Mouse (Mus musculus): Measurements from ENCODE around the gene Piezo1. TPM values are rescaled to one million over a fixed set of nuclear protein-coding genes. Genes with fewer than 3 reads are reported as not detected.

Piezo1 gene
- total and polyA plus RNA-seq, 3 experiments = 24.9 to 95.3 (median 79.4) TPM

GRCm38 (mm10) chr8:122523652-122524360, 27.3 kb downstream of the Piezo1 start:
- ATAC-seq (ENCODE audit: extremely low read depth, insufficient number of reproducible peaks, low FRiP score, poor library complexity, severe bottlenecking) (no peak), DNase-seq (ENCODE audit: low spot score) (no peak)
- Histone ChIP-seq H3K4me3 (ENCODE audit: low read depth, low read length) (peak overlapping the region; percentile 0; the same call in 1 of the 2 replicates), H3K27me3 (ENCODE audit: insufficient read depth, low read length) (no peaks in the 10 kb centered on the region), H3K36me3 (replicated peaks) (peaks cover 88% of the 10 kb centered on the region), H3K9me3 (replicated peaks) (peaks cover 3% of the 10 kb centered on the region; the same call in 1 of the 2 replicates), H3K4me1 (ENCODE audit: insufficient read depth, low read depth, low read length) (peaks cover 86% of the 10 kb centered on the region)
- TF ChIP-seq TAL1 (conservative IDR thresholded peaks at IDR 0.05; ENCODE audit: low read depth, low read length) (no peak), GATA2 (IDR thresholded peaks at IDR 0.05; ENCODE audit: borderline replicate concordance, low read depth, low read length) (no peak), POLR2AphosphoS5 (IDR thresholded peaks at IDR 0.05; ENCODE audit: insufficient replicate concordance, low read depth, low read length) (no peak), CTCF (IDR thresholded peaks at IDR 0.05; ENCODE audit: low read depth, low read length) (no peak), GATA1 (IDR thresholded peaks at IDR 0.05; ENCODE audit: borderline replicate concordance, low read length) (no peak)

GRCm38 (mm10) chr8:122522796-122523651, 28.1 kb downstream of the Piezo1 start:
- no peak for ATAC-seq (ENCODE audit: extremely low read depth, insufficient number of reproducible peaks, low FRiP score, poor library complexity, severe bottlenecking)
- Histone ChIP-seq H3K4me3 (ENCODE audit: low read depth, low read length) (no peak overlapping the region; the same call in 1 of the 2 replicates), H3K36me3 (replicated peaks) (peaks cover 90% of the 10 kb centered on the region), H3K9me3 (replicated peaks) (no peaks in the 10 kb centered on the region), H3K27me3 (ENCODE audit: insufficient read depth, low read length) (no peaks in the 10 kb centered on the region), H3K4me1 (ENCODE audit: insufficient read depth, low read depth, low read length) (peaks cover 91% of the 10 kb centered on the region)
- TF ChIP-seq TAL1 (conservative IDR thresholded peaks at IDR 0.05; ENCODE audit: low read depth, low read length) (no peak), GATA2 (IDR thresholded peaks at IDR 0.05; ENCODE audit: borderline replicate concordance, low read depth, low read length) (no peak), CTCF (IDR thresholded peaks at IDR 0.05; ENCODE audit: low read depth, low read length) (no peak), GATA1 (IDR thresholded peaks at IDR 0.05; ENCODE audit: borderline replicate concordance, low read length) (no peak), POLR2AphosphoS5 (IDR thresholded peaks at IDR 0.05; ENCODE audit: insufficient replicate concordance, low read depth, low read length) (no peak)
- DNase-seq (ENCODE audit: low spot score) = no peak

- H3K4me1 ChIP-seq (ENCODE audit: insufficient read depth, low read depth, low read length) = peaks cover 87% of the 10 kb centered on the region
These were observed 30.5 kb downstream of the Piezo1 start for GRCm38 (mm10) chr8:122520611-122521010.

GRCm38 (mm10) chr8:122517541-122518190, 33.5 kb downstream of the Piezo1 start:
- no peaks in the 10 kb centered on the region for H3K27me3 ChIP-seq (ENCODE audit: insufficient read depth, low read length)
- ATAC-seq (ENCODE audit: extremely low read depth, insufficient number of reproducible peaks, low FRiP score, poor library complexity, severe bottlenecking) = no peak
- TF ChIP-seq GATA2 (IDR thresholded peaks at IDR 0.05; ENCODE audit: borderline replicate concordance, low read depth, low read length) = no peak
- TF ChIP-seq POLR2AphosphoS5 (IDR thresholded peaks at IDR 0.05; ENCODE audit: insufficient replicate concordance, low read depth, low read length) = no peak
- no peak for TF ChIP-seq CTCF (IDR thresholded peaks at IDR 0.05; ENCODE audit: low read depth, low read length)
- no peak for TF ChIP-seq TAL1 (conservative IDR thresholded peaks at IDR 0.05; ENCODE audit: low read depth, low read length)
- no peak for TF ChIP-seq GATA1 (IDR thresholded peaks at IDR 0.05; ENCODE audit: borderline replicate concordance, low read length)
- no peaks in the 10 kb centered on the region for H3K9me3 ChIP-seq (replicated peaks)
- no peak overlapping the region for H3K4me3 ChIP-seq (ENCODE audit: low read depth, low read length)
- peaks cover 89% of the 10 kb centered on the region for H3K36me3 ChIP-seq (replicated peaks)
- DNase-seq (ENCODE audit: low spot score) = no peak
- peaks cover 84% of the 10 kb centered on the region for H3K4me1 ChIP-seq (ENCODE audit: insufficient read depth, low read depth, low read length)

More at GRCm38 (mm10) chr8:122520611-122521010, 30.5 kb downstream of the Piezo1 start:
- ATAC-seq (ENCODE audit: extremely low read depth, insufficient number of reproducible peaks, low FRiP score, poor library complexity, severe bottlenecking) (no peak), DNase-seq (ENCODE audit: low spot score) (no peak)
- TF ChIP-seq GATA1 (IDR thresholded peaks at IDR 0.05; ENCODE audit: borderline replicate concordance, low read length) = no peak
- Histone ChIP-seq H3K36me3 (replicated peaks) (peaks cover 89% of the 10 kb centered on the region), H3K27me3 (ENCODE audit: insufficient read depth, low read length) (no peaks in the 10 kb centered on the region), H3K4me3 (ENCODE audit: low read depth, low read length) (no peak overlapping the region; the same call in 1 of the 2 replicates), H3K9me3 (replicated peaks) (no peaks in the 10 kb centered on the region)

GRCm38 (mm10) chr8:122515699-122516098, 35.4 kb downstream of the Piezo1 start:
- Histone ChIP-seq H3K27me3 (ENCODE audit: insufficient read depth, low read length) (no peaks in the 10 kb centered on the region), H3K4me3 (ENCODE audit: low read depth, low read length) (no peak overlapping the region), H3K9me3 (replicated peaks) (no peaks in the 10 kb centered on the region), H3K4me1 (ENCODE audit: insufficient read depth, low read depth, low read length) (peaks cover 92% of the 10 kb centered on the region), H3K36me3 (replicated peaks) (peaks cover 96% of the 10 kb centered on the region)
- no peak for TF ChIP-seq TAL1 (conservative IDR thresholded peaks at IDR 0.05; ENCODE audit: low read depth, low read length)
- TF ChIP-seq POLR2AphosphoS5 (IDR thresholded peaks at IDR 0.05; ENCODE audit: insufficient replicate concordance, low read depth, low read length) = no peak
- TF ChIP-seq GATA2 (IDR thresholded peaks at IDR 0.05; ENCODE audit: borderline replicate concordance, low read depth, low read length) = no peak
- TF ChIP-seq GATA1 (IDR thresholded peaks at IDR 0.05; ENCODE audit: borderline replicate concordance, low read length) = no peak
- TF ChIP-seq CTCF (IDR thresholded peaks at IDR 0.05; ENCODE audit: low read depth, low read length) = no peak
- DNase-seq (ENCODE audit: low spot score) = no peak
- no peak for ATAC-seq (ENCODE audit: extremely low read depth, insufficient number of reproducible peaks, low FRiP score, poor library complexity, severe bottlenecking)

GRCm38 (mm10) chr8:122512392-122512791, 38.7 kb downstream of the Piezo1 start:
- DNase-seq (ENCODE audit: low spot score) = no peak
- Histone ChIP-seq H3K4me1 (ENCODE audit: insufficient read depth, low read depth, low read length) (peaks cover 81% of the 10 kb centered on the region), H3K36me3 (replicated peaks) (peaks cover 99% of the 10 kb centered on the region), H3K27me3 (ENCODE audit: insufficient read depth, low read length) (no peaks in the 10 kb centered on the region), H3K4me3 (ENCODE audit: low read depth, low read length) (no peak overlapping the region), H3K9me3 (replicated peaks) (no peaks in the 10 kb centered on the region)
- ATAC-seq (ENCODE audit: extremely low read depth, insufficient number of reproducible peaks, low FRiP score, poor library complexity, severe bottlenecking) = no peak
- TF ChIP-seq GATA1 (IDR thresholded peaks at IDR 0.05; ENCODE audit: borderline replicate concordance, low read length) = no peak
- TF ChIP-seq GATA2 (IDR thresholded peaks at IDR 0.05; ENCODE audit: borderline replicate concordance, low read depth, low read length) = no peak
- TF ChIP-seq TAL1 (conservative IDR thresholded peaks at IDR 0.05; ENCODE audit: low read depth, low read length) = no peak
- TF ChIP-seq CTCF (IDR thresholded peaks at IDR 0.05; ENCODE audit: low read depth, low read length) = no peak
- TF ChIP-seq POLR2AphosphoS5 (IDR thresholded peaks at IDR 0.05; ENCODE audit: insufficient replicate concordance, low read depth, low read length) = no peak

Data from G1E (cell line).